Mouse (Mus musculus) right cerebral cortex, postnatal 4 days (tissue): ENCODE measurements around the gene Gm20937.
"Not testable (repeated sequence)": the region's sequence is repeated elsewhere in the genome, so short reads cannot be mapped to it uniquely, and the experiment has no call there.

Experiments used
- DNase-seq: peaks from one replicate; pipeline ENCODE4 v3.0.0-alpha.2; 2022

Gene Gm20937

DNA sequence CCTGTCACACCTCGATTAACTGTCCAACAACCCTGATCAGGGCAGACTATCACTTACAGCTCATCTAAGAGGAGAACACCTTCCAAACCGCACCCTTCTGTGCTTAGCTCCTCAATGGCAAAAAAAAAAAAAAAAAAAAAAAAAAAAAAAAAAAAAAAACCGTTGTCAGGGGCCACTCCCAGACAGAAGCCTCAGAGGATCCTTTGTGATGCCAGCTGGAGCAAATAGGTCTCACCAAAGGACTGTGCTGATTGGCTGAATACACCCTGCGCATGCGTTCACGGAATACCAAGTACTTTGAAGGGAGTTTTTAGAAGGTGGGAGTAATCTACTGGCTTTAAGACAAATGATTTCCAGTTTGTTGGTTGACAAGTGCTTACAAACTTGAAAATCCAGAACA, at the start of gene Gm20937:
Gm20937 (minus strand) TSS at position 101 of the 400 bp plus-strand sequence.
- not testable (repeated sequence) for DNase-seq
